Mouse (Mus musculus): ENCODE results near the gene Olfr568. TPM values are rescaled to one million over a fixed set of nuclear protein-coding genes. Genes with fewer than 3 reads are reported as not detected.

Gene Olfr568
- not detected for total RNA-seq (2023)

GRCm38 (mm10) chr7:102876822-102877221 is at the start of gene Olfr568:
Gene Olfr568 (plus strand): TSS chr7:102877122.

GRCm38 (mm10) chr7:102858665-102859064 is 18.3 kb upstream of the Olfr568 start, which contains the start of gene Olfr566:
Gene Olfr566 (minus strand): TSS chr7:102858765.

GRCm38 (mm10) chr7:102890782-102891181 is 13.9 kb downstream of the Olfr568 start, which contains the start of gene Olfr569:
Gene Olfr569 (minus strand): TSS chr7:102890882.

GRCm38 (mm10) chr7:102917032-102917875 is 40.3 kb downstream of the Olfr568 start, which contains the start of gene Olfr571:
Gene Olfr571 (minus strand): TSS chr7:102917536.

GRCm38 (mm10) chr7:102924109-102924508 is 47.2 kb downstream of the Olfr568 start, which contains the start of gene Olfr572:
Gene Olfr572 (plus strand): TSS chr7:102924409.

Other genes starting within 250 kb of the Olfr568 start
- gene Olfr554, start 238.7 kb upstream of the Olfr568 start, total RNA-seq (2023), result not detected
- gene Olfr555, start 218.3 kb upstream of the Olfr568 start, total RNA-seq (2023), result not detected
- not detected for gene Olfr556, start 212.2 kb upstream of the Olfr568 start, total RNA-seq (2023)
- 1 to 10 TPM; 1.0 to 2.8 TPM for gene Trim68, start 189.8 kb upstream of the Olfr568 start, total RNA-seq (2023)
- not detected for gene Olfr557, start 181.2 kb upstream of the Olfr568 start, total RNA-seq (2023)
- gene Olfr558, start 174.9 kb upstream of the Olfr568 start, total RNA-seq (2023), result not detected
- gene Olfr33, start 158.1 kb upstream of the Olfr568 start, total RNA-seq (2023), result not detected
- not detected for gene Olfr559, start 149.6 kb upstream of the Olfr568 start, total RNA-seq (2023)
- not detected for gene Olfr560, start 117.8 kb upstream of the Olfr568 start, total RNA-seq (2023)
- gene Olfr78, start 117.7 kb upstream of the Olfr568 start, total RNA-seq (2023), result not detected
- gene Olfr561, start 105.9 kb upstream of the Olfr568 start, total RNA-seq (2023), result not detected
- gene Olfr564, start 73.6 kb upstream of the Olfr568 start, total RNA-seq (2023), result not detected
- gene Olfr566, start 18.4 kb upstream of the Olfr568 start, total RNA-seq (2023), result not detected
- not detected for gene Olfr569, start 13.8 kb downstream of the Olfr568 start, total RNA-seq (2023)
- gene Olfr570, start 17.5 kb downstream of the Olfr568 start, total RNA-seq (2023), result not detected
- not detected for gene Olfr571, start 40.4 kb downstream of the Olfr568 start, total RNA-seq (2023)
- gene Olfr572, start 47.3 kb downstream of the Olfr568 start, total RNA-seq (2023), result not detected
- gene Olfr573-ps1, start 65.5 kb downstream of the Olfr568 start, total RNA-seq (2023), result not detected
- not detected for gene Olfr574, start 71.3 kb downstream of the Olfr568 start, total RNA-seq (2023)
- not detected for gene Olfr575, start 81.7 kb downstream of the Olfr568 start, total RNA-seq (2023)
- not detected for gene Olfr576, start 85.5 kb downstream of the Olfr568 start, total RNA-seq (2023)
- not detected for gene Olfr577, start 98.8 kb downstream of the Olfr568 start, total RNA-seq (2023)
- not detected for gene Olfr578, start 112.2 kb downstream of the Olfr568 start, total RNA-seq (2023)
- not detected for gene Olfr582, start 160.9 kb downstream of the Olfr568 start, total RNA-seq (2023)
- not detected for gene Olfr583, start 174.2 kb downstream of the Olfr568 start, total RNA-seq (2023)
- gene Olfr584, start 204.8 kb downstream of the Olfr568 start, total RNA-seq (2023), result not detected
- not detected for gene Olfr585, start 220.6 kb downstream of the Olfr568 start, total RNA-seq (2023)
- gene Olfr586, start 248.5 kb downstream of the Olfr568 start, total RNA-seq (2023), result not detected